Mouse (Mus musculus): ENCODE data around the gene Tmem198. TPM values are rescaled to one million over a fixed set of nuclear protein-coding genes. Genes with fewer than 3 reads are reported as not detected.

Gene Tmem198
- polyA plus RNA-seq, 1 experiment from 2014 or later, result 8.9 TPM

DNA sequence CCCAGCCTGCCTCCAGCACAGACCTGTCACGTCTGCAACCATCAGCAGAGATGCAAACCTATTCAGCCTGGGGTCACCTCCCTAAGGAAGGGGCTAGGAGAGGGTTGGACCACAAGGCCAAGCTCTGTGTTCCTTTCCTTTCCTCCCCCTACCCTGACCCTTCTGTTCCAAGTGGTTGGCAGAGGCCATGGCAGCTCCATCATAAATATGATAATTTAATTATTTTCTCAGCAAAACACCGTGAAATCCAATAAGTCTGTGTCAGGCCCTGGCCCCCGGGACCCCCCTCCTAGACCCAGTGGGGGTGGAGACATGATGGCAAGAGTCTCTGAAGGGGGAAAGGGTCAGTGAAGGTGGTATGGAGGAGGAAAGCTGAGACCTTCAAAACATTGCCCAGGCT is 35.1 kb upstream of the Tmem198 start:
- peaks cover 24% of the 10 kb centered on the region for H3K27me3 ChIP-seq (ENCODE audit: control insufficient read depth, insufficient read depth, low read length)

DNA sequence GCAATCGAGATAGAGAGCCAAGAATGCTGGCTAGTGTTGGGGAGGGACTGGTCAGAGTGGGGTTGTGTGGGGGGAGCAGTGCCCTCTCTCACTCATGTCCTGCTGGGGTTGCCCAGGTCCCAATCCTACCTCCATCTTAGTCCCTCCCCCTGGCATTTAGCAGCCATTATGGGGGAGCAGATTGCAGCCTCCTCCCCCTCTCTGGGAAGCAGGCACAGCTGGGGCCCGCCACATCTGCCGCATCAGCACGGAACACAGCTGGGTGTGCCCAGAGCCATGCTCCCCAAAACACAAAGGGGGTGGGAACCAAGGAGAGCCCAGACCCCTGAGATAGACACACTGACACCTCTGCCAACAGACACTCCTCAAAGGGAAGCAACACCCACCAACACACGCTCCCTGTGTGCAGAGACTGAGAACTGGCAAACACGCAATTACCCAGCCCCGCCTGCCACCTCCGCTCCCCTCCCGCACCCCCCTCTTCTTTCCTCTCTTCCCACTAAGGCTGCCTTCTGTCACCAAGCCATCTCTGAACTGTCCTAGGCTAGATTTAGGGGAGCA is 34.1 kb upstream of the Tmem198 start:
- ATAC-seq (replicated peaks; ENCODE audit: low FRiP score) (0 out of 2 replicates have a peak, but pooled peaks have one; percentile 0), DNase-seq (ENCODE audit: low spot score) (no peak)
- peaks cover 54% of the 10 kb centered on the region for H3K4me1 ChIP-seq (replicated peaks; ENCODE audit: control insufficient read depth, insufficient read depth, low read length)
- H3K9me3 ChIP-seq (ENCODE audit: control insufficient read depth, low read length), result no peaks in the 10 kb centered on the region
- H3K4me3 ChIP-seq (ENCODE audit: low read depth, low read length), result no peak overlapping the region
- H3K36me3 ChIP-seq (ENCODE audit: control insufficient read depth, insufficient read depth, low read length), result no peaks in the 10 kb centered on the region
- H3K9ac ChIP-seq (ENCODE audit: low read length), result no peak overlapping the region
- H3K27ac ChIP-seq (ENCODE audit: low read depth, low read length), result no peak overlapping the region
- H3K4me2 ChIP-seq (ENCODE audit: low read depth, low read length, severe bottlenecking), result peak overlapping the region; percentile 0; the same call in 1 of the 2 replicates
- H3K27me3 ChIP-seq (ENCODE audit: control insufficient read depth, insufficient read depth, low read length), result peaks cover 33% of the 10 kb centered on the region
- 13% methylated on average over 6 of the region's 9 CpGs for WGBS

More for the DNA sequence above, 35.1 kb upstream of the Tmem198 start:
- WGBS, result 28% methylated on average over 3 of the region's 3 CpGs
- Histone ChIP-seq H3K9ac (ENCODE audit: low read length) (no peak overlapping the region), H3K27ac (ENCODE audit: low read depth, low read length) (no peak overlapping the region), H3K4me3 (ENCODE audit: low read depth, low read length) (no peak overlapping the region), H3K4me1 (replicated peaks; ENCODE audit: control insufficient read depth, insufficient read depth, low read length) (peaks cover 46% of the 10 kb centered on the region), H3K9me3 (ENCODE audit: control insufficient read depth, low read length) (no peaks in the 10 kb centered on the region), H3K4me2 (ENCODE audit: low read depth, low read length, severe bottlenecking) (no peak overlapping the region), H3K36me3 (ENCODE audit: control insufficient read depth, insufficient read depth, low read length) (no peaks in the 10 kb centered on the region)
- DNase-seq (ENCODE audit: low spot score), result no peak
- ATAC-seq (replicated peaks; ENCODE audit: low FRiP score), result no peak

DNA sequence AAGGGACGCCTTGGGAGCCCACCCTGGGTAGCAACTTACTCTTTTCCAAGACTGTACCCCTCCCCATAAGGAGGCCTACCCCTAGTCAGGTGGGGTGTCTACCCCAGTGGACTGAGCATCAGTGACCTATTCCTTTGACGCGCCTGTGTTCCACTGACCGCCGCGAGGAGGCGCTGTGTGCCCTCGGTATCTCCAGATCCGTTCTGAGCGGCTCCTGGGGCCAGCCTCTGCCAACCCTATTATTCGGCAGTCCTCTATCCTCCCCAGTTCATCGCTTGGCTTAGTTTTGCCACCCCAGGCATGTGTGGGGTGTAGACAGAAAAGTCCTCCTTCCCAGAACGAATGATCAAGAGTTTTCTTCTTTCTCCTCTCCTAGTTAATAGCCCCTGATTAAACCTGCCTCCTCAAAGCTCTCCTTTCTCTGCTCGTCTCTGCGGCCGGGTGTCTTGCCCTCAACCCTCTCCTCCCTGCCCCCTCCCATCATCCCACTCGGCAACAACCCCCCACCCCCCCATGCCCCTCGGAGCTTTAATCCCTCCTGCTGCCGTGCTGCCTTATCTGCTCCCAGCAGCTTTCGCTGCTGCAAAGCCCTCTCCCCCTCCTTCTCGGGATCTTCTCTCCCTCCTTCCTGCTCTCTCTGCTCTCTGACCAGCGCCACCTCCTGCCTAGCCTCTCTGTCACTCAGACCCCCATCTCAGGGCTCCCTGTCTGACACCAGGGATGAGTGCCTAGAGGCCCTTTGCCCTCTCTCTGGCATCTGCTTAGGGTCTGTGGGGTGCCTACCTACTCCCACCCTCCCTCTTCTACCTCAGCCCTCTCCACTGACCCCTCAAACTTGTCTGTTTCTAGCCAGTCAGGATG is 33.4 kb upstream of the Tmem198 start:
- Histone ChIP-seq H3K27me3 (ENCODE audit: control insufficient read depth, insufficient read depth, low read length) (peaks cover 40% of the 10 kb centered on the region), H3K4me1 (replicated peaks; ENCODE audit: control insufficient read depth, insufficient read depth, low read length) (peaks cover 57% of the 10 kb centered on the region), H3K9ac (ENCODE audit: low read length) (0 out of 2 replicates have a peak overlapping the region, but pooled peaks have one; percentile 3), H3K27ac (ENCODE audit: low read depth, low read length) (peak overlapping the region; percentile 21), H3K36me3 (ENCODE audit: control insufficient read depth, insufficient read depth, low read length) (no peaks in the 10 kb centered on the region), H3K9me3 (ENCODE audit: control insufficient read depth, low read length) (no peaks in the 10 kb centered on the region), H3K4me3 (ENCODE audit: low read depth, low read length) (peak overlapping the region; percentile 2; the same call in 1 of the 2 replicates), H3K4me2 (ENCODE audit: low read depth, low read length, severe bottlenecking) (peak overlapping the region; percentile 38; the same call in 1 of the 2 replicates)
- WGBS, result under 1% methylated on average over 22 of the region's 22 CpGs
- ATAC-seq (replicated peaks; ENCODE audit: low FRiP score) (peak; percentile 16; the same call in 1 of the 2 replicates), DNase-seq (ENCODE audit: low spot score) (peak; percentile 91)

DNA sequence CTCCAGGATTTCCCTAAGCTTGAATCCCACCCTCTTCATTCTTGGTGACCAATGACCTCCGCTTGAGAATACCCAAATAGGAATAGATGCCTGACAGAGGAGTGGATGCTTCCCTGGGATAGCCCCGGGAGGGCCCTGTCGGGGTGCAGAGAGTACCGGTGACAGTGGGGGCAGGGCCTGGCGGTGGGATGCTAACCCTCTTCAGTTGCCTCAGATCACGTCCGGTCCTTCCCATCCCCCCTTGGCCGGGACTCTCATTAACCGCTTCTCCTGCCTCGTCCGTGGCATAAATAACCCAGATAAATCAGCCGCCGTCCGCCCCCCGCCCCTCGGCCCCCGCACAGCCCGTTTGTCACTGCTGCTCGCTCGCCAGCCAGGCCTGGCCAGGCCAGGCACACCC is 32.7 kb upstream of the Tmem198 start:
- Histone ChIP-seq H3K36me3 (ENCODE audit: control insufficient read depth, insufficient read depth, low read length) (no peaks in the 10 kb centered on the region), H3K27me3 (ENCODE audit: control insufficient read depth, insufficient read depth, low read length) (peaks cover 47% of the 10 kb centered on the region), H3K4me2 (ENCODE audit: low read depth, low read length, severe bottlenecking) (peak overlapping the region; percentile 24; the same call in 1 of the 2 replicates), H3K4me3 (ENCODE audit: low read depth, low read length) (no peak overlapping the region), H3K9me3 (ENCODE audit: control insufficient read depth, low read length) (no peaks in the 10 kb centered on the region), H3K27ac (ENCODE audit: low read depth, low read length) (peak overlapping the region; percentile 21; the same call in 1 of the 2 replicates), H3K4me1 (replicated peaks; ENCODE audit: control insufficient read depth, insufficient read depth, low read length) (peaks cover 57% of the 10 kb centered on the region), H3K9ac (ENCODE audit: low read length) (0 out of 2 replicates have a peak overlapping the region, but pooled peaks have one; percentile 7)
- ATAC-seq (replicated peaks; ENCODE audit: low FRiP score) (no peak), DNase-seq (ENCODE audit: low spot score) (no peak)
- 3% methylated on average over 19 of the region's 20 CpGs for WGBS

DNA sequence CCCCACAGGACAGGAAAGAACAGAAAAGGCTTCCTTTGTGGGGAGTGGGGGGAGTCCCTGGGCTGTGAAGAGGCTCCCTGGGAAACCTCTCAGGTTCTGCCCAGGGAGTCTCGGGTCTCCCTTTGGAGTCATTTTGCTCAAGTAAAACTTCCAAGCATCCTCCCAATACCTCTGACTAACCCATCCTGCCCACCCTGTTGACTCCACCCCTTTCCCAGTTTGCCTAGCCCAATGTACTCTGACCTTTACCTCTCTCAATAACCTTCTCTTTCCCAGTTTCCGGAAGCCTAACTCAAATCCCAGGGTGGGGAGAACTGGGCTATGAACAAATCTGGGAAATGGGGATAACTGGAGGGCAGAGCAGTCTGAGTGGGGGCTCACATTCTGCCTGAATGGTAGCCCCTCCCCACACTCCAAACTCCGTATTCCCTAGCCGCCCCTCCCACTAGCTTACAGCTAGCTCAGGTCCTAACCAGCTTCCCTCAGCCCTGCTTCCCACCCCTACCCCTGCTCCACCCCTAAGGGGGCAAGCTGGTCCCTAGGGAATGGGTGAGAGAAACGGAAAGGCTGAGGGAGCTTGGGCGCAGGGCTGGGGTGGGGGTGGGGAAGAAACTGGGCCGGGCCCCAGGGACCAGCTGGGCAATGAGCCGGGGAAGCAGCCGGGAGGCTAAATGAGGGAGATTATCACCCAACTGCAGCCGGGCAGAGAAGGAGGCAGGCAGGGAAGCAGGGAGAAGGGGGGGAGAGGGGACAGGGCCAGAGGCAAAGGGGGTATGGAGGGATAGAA is 31.9 kb upstream of the Tmem198 start:
- Histone ChIP-seq H3K9me3 (ENCODE audit: control insufficient read depth, low read length) (no peaks in the 10 kb centered on the region), H3K27me3 (ENCODE audit: control insufficient read depth, insufficient read depth, low read length) (peaks cover 51% of the 10 kb centered on the region), H3K27ac (ENCODE audit: low read depth, low read length) (peak overlapping the region; percentile 66), H3K4me3 (ENCODE audit: low read depth, low read length) (no peak overlapping the region), H3K36me3 (ENCODE audit: control insufficient read depth, insufficient read depth, low read length) (no peaks in the 10 kb centered on the region), H3K4me1 (replicated peaks; ENCODE audit: control insufficient read depth, insufficient read depth, low read length) (peaks cover 57% of the 10 kb centered on the region), H3K9ac (ENCODE audit: low read length) (peak overlapping the region; percentile 24), H3K4me2 (ENCODE audit: low read depth, low read length, severe bottlenecking) (peak overlapping the region; percentile 24; the same call in 1 of the 2 replicates)
- DNase-seq (ENCODE audit: low spot score) (peak; percentile 72), ATAC-seq (replicated peaks; ENCODE audit: low FRiP score) (0 out of 2 replicates have a peak, but pooled peaks have one; percentile 15)
- 3% methylated on average over 10 of the region's 10 CpGs for whole genome bisulfite sequencing

DNA sequence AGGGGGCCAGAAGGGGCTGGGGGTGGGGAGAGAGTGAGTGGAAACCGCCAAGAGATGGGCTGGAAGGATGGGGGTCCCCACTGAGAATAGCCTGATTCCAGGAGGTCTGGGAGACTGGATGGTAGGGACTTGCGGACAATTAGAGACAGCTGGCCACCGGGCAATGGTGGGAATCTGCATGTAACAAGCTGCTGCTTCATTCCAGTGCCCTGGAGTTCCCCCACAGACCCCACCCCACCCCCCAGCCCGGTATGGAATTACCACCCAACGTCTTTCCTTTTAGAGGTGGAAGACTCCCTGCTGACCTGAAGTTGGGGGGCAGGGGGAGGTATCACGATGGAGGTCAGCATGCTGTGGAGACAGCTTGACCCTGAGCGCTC is 31.3 kb upstream of the Tmem198 start:
- Histone ChIP-seq H3K36me3 (ENCODE audit: control insufficient read depth, insufficient read depth, low read length) (no peaks in the 10 kb centered on the region), H3K4me3 (ENCODE audit: low read depth, low read length) (no peak overlapping the region), H3K4me1 (replicated peaks; ENCODE audit: control insufficient read depth, insufficient read depth, low read length) (peaks cover 56% of the 10 kb centered on the region), H3K9ac (ENCODE audit: low read length) (no peak overlapping the region; the same call in 1 of the 2 replicates), H3K4me2 (ENCODE audit: low read depth, low read length, severe bottlenecking) (peak overlapping the region; percentile 24; the same call in 1 of the 2 replicates), H3K9me3 (ENCODE audit: control insufficient read depth, low read length) (no peaks in the 10 kb centered on the region), H3K27me3 (ENCODE audit: control insufficient read depth, insufficient read depth, low read length) (peaks cover 53% of the 10 kb centered on the region), H3K27ac (ENCODE audit: low read depth, low read length) (peak overlapping the region; percentile 66; the same call in 1 of the 2 replicates)
- ATAC-seq (replicated peaks; ENCODE audit: low FRiP score), result no peak
- WGBS, result 0% methylated on average over 7 of the region's 7 CpGs
- no peak for DNase-seq (ENCODE audit: low spot score)

DNA sequence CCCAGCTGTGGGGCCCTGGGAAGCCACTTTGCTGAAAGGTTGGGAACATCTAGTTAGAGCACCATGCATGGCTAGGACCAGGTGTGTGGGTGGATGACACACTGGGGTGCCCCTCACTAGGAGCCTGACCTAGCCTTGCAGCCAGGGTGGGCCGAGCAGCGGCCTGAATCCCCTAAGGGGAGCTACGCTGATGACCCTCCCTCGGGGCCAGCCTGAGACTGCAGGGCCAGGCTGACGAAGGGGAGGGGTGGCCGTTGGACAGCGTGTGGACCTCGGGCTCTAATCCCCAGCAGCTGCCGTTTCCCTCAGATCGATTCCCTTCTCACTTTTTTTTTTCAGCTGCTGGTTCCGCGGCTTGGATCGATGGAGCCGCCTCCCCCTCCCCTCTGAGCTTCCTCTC is 30.4 kb upstream of the Tmem198 start:
- Histone ChIP-seq H3K9ac (ENCODE audit: low read length) (no peak overlapping the region), H3K9me3 (ENCODE audit: control insufficient read depth, low read length) (no peaks in the 10 kb centered on the region), H3K36me3 (ENCODE audit: control insufficient read depth, insufficient read depth, low read length) (no peaks in the 10 kb centered on the region), H3K27me3 (ENCODE audit: control insufficient read depth, insufficient read depth, low read length) (peaks cover 53% of the 10 kb centered on the region), H3K27ac (ENCODE audit: low read depth, low read length) (no peak overlapping the region), H3K4me2 (ENCODE audit: low read depth, low read length, severe bottlenecking) (no peak overlapping the region), H3K4me3 (ENCODE audit: low read depth, low read length) (no peak overlapping the region), H3K4me1 (replicated peaks; ENCODE audit: control insufficient read depth, insufficient read depth, low read length) (peaks cover 48% of the 10 kb centered on the region)
- ATAC-seq (replicated peaks; ENCODE audit: low FRiP score) (no peak), DNase-seq (ENCODE audit: low spot score) (no peak)
- WGBS, result 2% methylated on average over 13 of the region's 14 CpGs
